Mouse (Mus musculus) heart, adult 10 weeks (tissue): Measurements from ENCODE around the gene Bricd5. TPM values are rescaled to one million over a fixed set of nuclear protein-coding genes. Genes with fewer than 3 reads are reported as not detected.

Source experiments
- polyA plus RNA-seq: library from polyadenylated mRNA; stranded (reverse); fragments of 350-450 nt; fragmentation: Illumina TruSeq; extraction: RNeasy Lipid Tissue Mini Kit (QIAGEN cat#74804); gene quantifications from one replicate; pipeline ENCODE4 v1.2.3, GENCODE M21; 2014; ENCODE audit warnings: low read depth, low replicate concordance

Gene Bricd5
- not detected for polyA plus RNA-seq

GRCm38 (mm10) chr17:24473612-24474275, at the start of gene Bricd5:
Gene Bricd5, plus strand, starts transcription at chr17:24473884.

GRCm38 (mm10) chr17:24426471-24427169, 47.1 kb upstream of the Bricd5 start, which contains the start of gene Eci1:
Gene Eci1, plus strand, starts transcription at chr17:24426641.

DNA sequence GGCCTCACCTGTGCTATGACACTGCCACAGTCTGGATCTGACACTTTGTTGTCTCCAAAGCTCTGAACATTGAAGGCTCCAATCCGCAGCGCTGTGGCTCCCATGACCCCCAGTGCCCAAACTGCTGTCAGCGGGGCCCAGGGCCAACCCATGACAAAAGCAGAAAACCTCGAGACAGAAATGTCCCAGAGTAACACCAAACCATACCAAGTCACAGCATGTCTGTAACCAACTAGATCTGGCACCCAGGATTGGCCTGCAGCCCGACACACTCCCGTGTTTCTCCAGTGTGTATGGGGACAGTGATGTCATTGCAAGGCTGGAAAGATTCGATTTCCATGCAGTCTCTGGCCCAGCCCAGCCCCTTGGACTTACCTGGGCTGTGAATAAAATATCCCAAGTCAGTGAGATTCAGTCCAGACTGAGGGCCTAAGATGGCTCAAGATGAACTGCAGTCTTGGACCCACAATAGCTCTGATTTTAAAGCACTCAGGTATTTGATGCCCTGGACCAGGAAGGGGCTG, 31.0 kb upstream of the Bricd5 start, which contains the start of gene Dnase1l2:
Gene Dnase1l2 (minus strand): TSS at position 474 of the 524 bp plus-strand sequence.

DNA sequence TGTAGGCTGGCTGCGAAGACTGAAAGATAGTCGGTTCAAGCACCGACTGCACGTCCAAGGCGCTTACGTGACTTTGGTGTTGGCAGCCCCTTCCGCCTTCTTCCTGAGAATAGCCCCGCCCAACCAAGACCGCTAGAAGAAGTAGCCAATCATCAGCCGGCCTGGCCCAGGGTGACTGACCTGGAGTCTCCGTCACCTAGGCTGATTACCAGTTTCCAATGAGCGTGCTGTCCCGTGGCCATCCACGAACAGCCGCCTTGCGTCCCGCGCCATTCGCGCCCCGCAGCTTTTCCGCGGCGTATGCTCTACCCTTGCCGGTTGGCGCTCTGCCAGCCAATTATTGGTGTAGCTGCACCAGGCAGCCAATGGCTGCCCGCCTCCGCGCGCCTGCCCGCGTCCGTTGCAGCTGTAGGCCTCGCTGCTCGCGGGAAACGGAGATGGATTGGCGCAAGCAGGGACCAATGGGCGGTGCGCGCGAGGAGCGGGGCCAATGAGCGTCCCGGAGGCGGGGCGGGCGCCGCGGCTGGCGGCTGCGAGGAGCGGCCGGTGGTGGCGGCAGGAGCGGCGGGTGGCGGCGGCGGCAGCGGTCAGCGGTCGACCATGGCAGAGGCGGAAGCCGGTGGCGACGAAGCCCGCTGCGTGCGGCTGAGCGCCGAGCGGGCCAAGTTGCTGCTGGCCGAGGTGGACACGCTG, 3.6 kb upstream of the Bricd5 start, which contains the start of the genes E4f1 and Pgp:
Gene E4f1 (minus strand): TSS at position 404 of the 693 bp plus-strand sequence.
Gene Pgp (plus strand): TSS at position 483 of the 693 bp plus-strand sequence.

DNA sequence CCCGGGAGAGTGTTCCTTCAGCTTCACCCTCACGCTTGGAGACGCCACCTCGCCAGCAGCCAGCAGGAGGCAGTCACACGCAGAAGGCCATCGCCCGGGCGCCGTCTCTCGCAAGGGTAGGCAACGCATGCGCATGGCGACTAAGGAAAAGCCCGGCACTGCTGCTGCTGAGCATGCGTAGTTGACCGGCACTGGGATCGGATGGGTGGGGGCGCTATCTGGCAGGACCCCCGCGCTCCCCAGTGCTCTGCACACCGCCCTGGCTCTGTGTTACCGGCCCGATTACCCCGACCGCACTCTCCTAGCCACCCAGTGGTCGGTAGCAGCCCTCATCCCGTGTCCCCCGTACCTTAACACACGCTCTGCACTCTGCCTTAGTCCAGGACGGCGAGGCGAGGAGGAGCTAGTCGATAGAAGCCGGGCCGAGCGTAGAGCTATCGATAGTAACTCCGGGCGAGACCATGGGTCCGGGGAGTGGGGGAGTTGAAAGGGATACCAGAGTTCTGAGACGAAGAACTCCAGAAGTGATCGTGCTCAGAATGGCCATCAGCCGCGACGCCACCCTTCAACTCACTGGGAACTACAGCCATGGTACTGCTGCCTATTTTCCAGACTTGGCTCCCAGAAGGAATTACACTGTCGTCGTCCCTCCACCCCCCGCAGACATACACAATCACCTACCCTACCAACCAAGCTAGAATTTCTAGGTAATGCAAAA, 5.1 kb downstream of the Bricd5 start, which contains the start of gene Mlst8:
Gene Mlst8 (minus strand): TSS at position 416 of the 718 bp plus-strand sequence.

DNA sequence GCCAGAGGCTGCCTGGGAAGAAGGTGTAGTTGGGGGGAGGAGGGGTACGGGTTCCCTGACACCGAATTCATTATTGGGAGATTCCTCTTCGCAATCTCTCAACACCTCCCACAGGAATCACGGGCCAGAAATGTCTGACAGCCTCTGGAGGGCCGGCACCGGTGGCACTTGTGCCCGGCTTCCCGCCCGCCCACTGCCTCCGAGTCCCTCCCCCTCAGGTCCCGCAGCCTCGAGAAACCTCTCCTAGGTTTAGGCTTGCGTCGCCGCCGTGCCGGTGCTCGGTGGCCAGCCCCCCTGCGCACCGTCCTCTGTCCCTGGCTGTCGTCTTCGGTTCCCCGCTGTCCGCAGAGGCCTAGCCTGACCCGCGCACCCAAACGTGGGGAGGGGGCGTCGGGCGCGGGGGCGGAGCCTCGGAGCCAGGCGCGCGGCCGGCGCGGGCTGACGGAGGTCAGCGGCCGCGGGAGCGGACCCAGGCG, 14.5 kb downstream of the Bricd5 start, which contains the start of gene Caskin1:
Gene Caskin1 (plus strand): TSS at position 416 of the 476 bp plus-strand sequence.

Other genes starting within 250 kb of the Bricd5 start
- gene Ccnf, start 222.4 kb upstream of the Bricd5 start, polyA plus RNA-seq = 0.45 TPM
- not detected for gene Abca17, start 122.8 kb upstream of the Bricd5 start, polyA plus RNA-seq
- gene Abca3, start 121.9 kb upstream of the Bricd5 start, polyA plus RNA-seq = 11.2 TPM
- gene Rnps1, start 59.3 kb upstream of the Bricd5 start, polyA plus RNA-seq = 82.4 TPM
- gene Eci1, start 47.2 kb upstream of the Bricd5 start, polyA plus RNA-seq = 445 TPM
- gene Dnase1l2, start 30.8 kb upstream of the Bricd5 start, polyA plus RNA-seq = 3.4 TPM
- gene E4f1, start 3.6 kb upstream of the Bricd5 start, polyA plus RNA-seq = 21.5 TPM
- gene Pgp, start 3.5 kb upstream of the Bricd5 start, polyA plus RNA-seq = 36.4 TPM
- 11.6 TPM for gene Mlst8, start 5.2 kb downstream of the Bricd5 start, polyA plus RNA-seq
- 0.47 TPM for gene Caskin1, start 14.7 kb downstream of the Bricd5 start, polyA plus RNA-seq
- gene Traf7, start 54.1 kb downstream of the Bricd5 start, polyA plus RNA-seq = 63.9 TPM
- not detected for gene Rab26, start 60.3 kb downstream of the Bricd5 start, polyA plus RNA-seq
- 35.8 TPM for gene Pkd1, start 76.0 kb downstream of the Bricd5 start, polyA plus RNA-seq
- gene Tsc2, start 158.7 kb downstream of the Bricd5 start, polyA plus RNA-seq = 99.7 TPM
- 6.4 TPM for gene Nthl1, start 158.8 kb downstream of the Bricd5 start, polyA plus RNA-seq
- 115 TPM for gene Slc9a3r2, start 176.4 kb downstream of the Bricd5 start, polyA plus RNA-seq
- not detected for gene Npw, start 184.6 kb downstream of the Bricd5 start, polyA plus RNA-seq
- 18.8 TPM for gene Zfp598, start 195.8 kb downstream of the Bricd5 start, polyA plus RNA-seq
- gene Syngr3, start 216.1 kb downstream of the Bricd5 start, polyA plus RNA-seq = 0.31 TPM
- gene Gfer, start 222.3 kb downstream of the Bricd5 start, polyA plus RNA-seq = 18.9 TPM
- gene Noxo1, start 222.3 kb downstream of the Bricd5 start, polyA plus RNA-seq = 1.2 TPM
- 18.8 TPM for gene Tbl3, start 233.8 kb downstream of the Bricd5 start, polyA plus RNA-seq
- not detected for gene Rnf151, start 244.2 kb downstream of the Bricd5 start, polyA plus RNA-seq
- 1,388 TPM for gene Rps2, start 244.2 kb downstream of the Bricd5 start, polyA plus RNA-seq